Mouse (Mus musculus) spleen, postnatal 36 days (tissue): ENCODE results near the gene Cygb.

ENCODE experiments used
- DNase-seq, 2 experiments: peaks; one replicate each; pipeline ENCODE4 v3.0.0; 2022; ENCODE audit warnings: low spot score in 2 of 2, mixed read lengths in 1 of 2

The Cygb gene

GRCm38 (mm10) chr11:116615735-116616437 lies 38.2 kb downstream of the Cygb start:
- DNase-seq = peak; percentile 74 to 82

- DNase-seq = no peak
Measured at GRCm38 (mm10) chr11:116613234-116613633, 40.9 kb downstream of the Cygb start.

GRCm38 (mm10) chr11:116612554-116612953 lies 41.6 kb downstream of the Cygb start:
- no peak for DNase-seq

GRCm38 (mm10) chr11:116611883-116612282 lies 42.2 kb downstream of the Cygb start:
- DNase-seq = peak; percentile 68 to 69

- peak; percentile 77 to 82 for DNase-seq
Measured at GRCm38 (mm10) chr11:116611168-116611567, 42.9 kb downstream of the Cygb start.

GRCm38 (mm10) chr11:116609965-116610630 lies 44.0 kb downstream of the Cygb start:
- no peak for DNase-seq

GRCm38 (mm10) chr11:116607717-116608116 lies 46.4 kb downstream of the Cygb start:
- peak; percentile 74 to 77 for DNase-seq

- DNase-seq = no peak
Measured at GRCm38 (mm10) chr11:116604097-116604496, 50.0 kb downstream of the Cygb start.

- peak in 1 of 2 experiments; percentile 55 for DNase-seq
Measured at GRCm38 (mm10) chr11:116603339-116603738, 50.8 kb downstream of the Cygb start.

- no peak for DNase-seq
Measured at GRCm38 (mm10) chr11:116602043-116602442, 52.1 kb downstream of the Cygb start.

GRCm38 (mm10) chr11:116601166-116601565 lies 52.9 kb downstream of the Cygb start:
- DNase-seq = no peak

- DNase-seq = no peak
Measured at GRCm38 (mm10) chr11:116599230-116599629, 54.9 kb downstream of the Cygb start.

- no peak for DNase-seq
Measured at GRCm38 (mm10) chr11:116598193-116598592, 55.9 kb downstream of the Cygb start.

- no peak for DNase-seq
Measured at GRCm38 (mm10) chr11:116596766-116597165, 57.3 kb downstream of the Cygb start.
